Mouse (Mus musculus) brain, embryonic 14.5 days (tissue): ENCODE results near the gene Klf13.

Source experiments
- CTCF ChIP-seq: fragments of 200-500 bp; IDR thresholded peaks from 2 replicates; pipeline ENCODE4 v1.5.1; 2012; ENCODE audit warnings: inconsistent platforms, mild to moderate bottlenecking, moderate library complexity, borderline replicate concordance; ENCODE audit not compliant: insufficient read depth, insufficient read length; ENCODE audit errors: extremely low read depth
- POLR2A ChIP-seq: fragments of 200-500 bp; IDR thresholded peaks from 2 replicates; pipeline ENCODE4 v1.6.1; 2012; ENCODE audit warnings: mild to moderate bottlenecking, inconsistent platforms, borderline replicate concordance; ENCODE audit not compliant: poor library complexity, insufficient read depth, insufficient read length, severe bottlenecking; ENCODE audit errors: extremely low read depth

DNA sequence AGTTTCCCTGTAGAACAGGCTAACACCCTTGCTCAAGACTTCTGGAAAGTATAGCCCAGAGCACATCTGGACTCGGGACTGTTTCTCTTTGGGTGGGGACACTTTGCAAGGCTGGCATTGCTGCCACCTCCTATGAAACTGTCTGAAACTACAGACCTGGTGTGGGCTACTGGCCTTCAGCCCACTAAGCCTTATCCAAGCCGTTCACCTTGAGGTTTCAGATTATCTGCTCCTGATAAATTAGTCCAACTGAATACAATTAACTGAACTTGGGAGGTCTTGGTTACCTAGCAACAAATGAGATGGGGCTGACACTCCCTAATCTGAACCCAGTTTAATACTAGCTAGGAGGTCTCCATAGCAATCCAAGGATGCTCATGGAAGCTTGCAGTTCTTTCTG is 16.1 kb downstream of the Klf13 start:
- TF ChIP-seq POLR2A (no peak), CTCF (no peak)
